Mouse (Mus musculus): Measurements from ENCODE around the gene Lyar. TPM values are rescaled to one million over a fixed set of nuclear protein-coding genes. Genes with fewer than 3 reads are reported as not detected.

The Lyar gene
- total and polyA plus RNA-seq, 3 experiments: 134 to 314 (median 195) TPM

DNA sequence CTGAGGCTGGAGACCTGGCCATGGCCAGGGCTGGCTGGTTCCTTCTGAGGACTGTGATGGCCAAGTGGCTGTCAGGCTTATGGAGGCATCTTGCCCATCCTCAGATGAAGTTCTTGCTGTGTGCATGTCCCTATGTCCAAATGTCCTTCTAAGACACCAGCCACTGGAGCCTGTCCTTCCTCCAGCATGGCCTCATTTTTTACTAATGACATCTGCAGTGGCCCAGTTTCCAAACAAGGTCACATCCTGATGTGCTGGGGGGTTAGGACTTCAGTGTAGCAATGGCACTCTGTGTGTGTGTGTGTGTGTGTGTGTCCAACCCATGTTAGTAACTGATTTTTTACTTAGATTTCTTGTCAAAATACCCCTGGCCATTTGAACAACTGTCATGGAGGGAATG, 24.3 kb upstream of the Lyar start:
- no peaks in the 10 kb centered on the region for H3K9me3 ChIP-seq (replicated peaks; ENCODE audit: low read length)
- dilution Hi-C loops (cut with MboI; ENCODE audit: extremely low pct_ligation_motif_present, extremely low pct_unique_long_range_greater_than_20kb, low sequenced_read_pairs) (no loop called here), in situ Hi-C loops (cut with MboI; ENCODE audit: low pct_ligation_motif_present, low pct_unique_long_range_greater_than_20kb, low sequenced_read_pairs) (no loop called here)
- no peak for DNase-seq (ENCODE audit: extremely low read depth)
- H3K27me3 ChIP-seq (replicated peaks): peaks cover 28% of the 10 kb centered on the region
- no peaks in the 10 kb centered on the region for H3K79me2 ChIP-seq (replicated peaks; ENCODE audit: control insufficient read depth, extremely low read depth, insufficient read depth, poor library complexity, severe bottlenecking)
- H3K27ac ChIP-seq (ENCODE audit: insufficient read depth, low read depth): no peak overlapping the region
- TF ChIP-seq RAD21 (IDR thresholded peaks at IDR 0.05; ENCODE audit: low read depth, low read length) (no peak), USF2 (conservative IDR thresholded peaks at IDR 0.05; ENCODE audit: low read depth, low read length) (no peak), MAFK (IDR thresholded peaks at IDR 0.05; ENCODE audit: insufficient replicate concordance, low read length) (no peak), ZKSCAN1 (IDR thresholded peaks at IDR 0.05; ENCODE audit: borderline replicate concordance, low read depth, low read length) (no peak), BHLHE40 (IDR thresholded peaks at IDR 0.05; ENCODE audit: low read depth, low read length) (no peak), ZMIZ1 (IDR thresholded peaks at IDR 0.05; ENCODE audit: low read depth, low read length) (no peak), EP300 (IDR thresholded peaks at IDR 0.05; ENCODE audit: low read length) (no peak), USF1 (IDR thresholded peaks at IDR 0.05; ENCODE audit: low read depth, low read length) (no peak), IRF4 (IDR thresholded peaks at IDR 0.05; ENCODE audit: low read depth, low read length) (no peak), PAX5 (IDR thresholded peaks at IDR 0.05; ENCODE audit: low read length) (no peak), HCFC1 (IDR thresholded peaks at IDR 0.05; ENCODE audit: low read depth, low read length) (no peak), E2F4 (IDR thresholded peaks at IDR 0.05; ENCODE audit: insufficient replicate concordance, low read depth, low read length) (no peak), CTCF (conservative IDR thresholded peaks at IDR 0.05 in 1 of 2, IDR thresholded peaks at IDR 0.05 in 1 of 2; ENCODE audit: low read depth in 2 of 2, low read length in 2 of 2) (no peak), MAZ (IDR thresholded peaks at IDR 0.05; ENCODE audit: low read depth, low read length) (no peak), CHD2 (IDR thresholded peaks at IDR 0.05; ENCODE audit: low read length) (no peak)
- no peak overlapping the region for H3K4me2 ChIP-seq (ENCODE audit: insufficient read depth, low read depth, poor library complexity, severe bottlenecking)
- H3K9ac ChIP-seq (ENCODE audit: insufficient read depth, low read depth): no peak overlapping the region
- H3K4me1 ChIP-seq (ENCODE audit: control insufficient read depth in 1 of 2, insufficient read depth in 2 of 2): no peaks in the 10 kb centered on the region
- H3K4me3 ChIP-seq (replicated peaks in 1 of 3; ENCODE audit: low read depth in 2 of 3, low read length in 2 of 3, poor library complexity in 1 of 3): no peak overlapping the region
- H3K36me3 ChIP-seq (replicated peaks in 1 of 2; ENCODE audit: control insufficient read depth in 1 of 2, insufficient read depth in 1 of 2, low read length in 1 of 2): peaks cover 11 to 23% of the 10 kb centered on the region in 2 experiments

- Histone ChIP-seq H3K9ac (ENCODE audit: insufficient read depth, low read depth) (no peak overlapping the region), H3K4me2 (ENCODE audit: insufficient read depth, low read depth, poor library complexity, severe bottlenecking) (no peak overlapping the region)
- dilution Hi-C loops (cut with MboI; ENCODE audit: extremely low pct_ligation_motif_present, extremely low pct_unique_long_range_greater_than_20kb, low sequenced_read_pairs): no loop called here
These were observed 23.3 kb upstream of the Lyar start for GRCm38 (mm10) chr5:38196821-38197481.

More at GRCm38 (mm10) chr5:38196821-38197481, 23.3 kb upstream of the Lyar start:
- H3K27ac ChIP-seq (ENCODE audit: insufficient read depth, low read depth): no peak overlapping the region
- H3K4me1 ChIP-seq (ENCODE audit: control insufficient read depth in 1 of 2, insufficient read depth in 2 of 2): no peaks in the 10 kb centered on the region
- peaks cover 22 to 33% of the 10 kb centered on the region in 2 experiments for H3K36me3 ChIP-seq (replicated peaks in 1 of 2; ENCODE audit: control insufficient read depth in 1 of 2, insufficient read depth in 1 of 2, low read length in 1 of 2)
- in situ Hi-C loops (cut with MboI; ENCODE audit: low pct_ligation_motif_present, low pct_unique_long_range_greater_than_20kb, low sequenced_read_pairs): no loop called here
- no peaks in the 10 kb centered on the region for H3K9me3 ChIP-seq (replicated peaks; ENCODE audit: low read length)
- no peak for TF ChIP-seq JUN (IDR thresholded peaks at IDR 0.05; ENCODE audit: insufficient read depth, low read depth, low read length)
- no peak for TF ChIP-seq TCF12 (IDR thresholded peaks at IDR 0.05; ENCODE audit: low read depth, low read length)
- no peak for TF ChIP-seq USF1 (IDR thresholded peaks at IDR 0.05; ENCODE audit: low read depth, low read length)
- TF ChIP-seq MAX (IDR thresholded peaks at IDR 0.05; ENCODE audit: low read length): no peak
- TF ChIP-seq KAT2A (IDR thresholded peaks at IDR 0.05; ENCODE audit: insufficient replicate concordance, low read length): no peak
- peaks cover 19% of the 10 kb centered on the region for H3K27me3 ChIP-seq (replicated peaks)
- H3K4me3 ChIP-seq (replicated peaks in 1 of 3; ENCODE audit: low read depth in 2 of 3, low read length in 2 of 3, poor library complexity in 1 of 3): no peak overlapping the region
- H3K79me2 ChIP-seq (replicated peaks; ENCODE audit: control insufficient read depth, extremely low read depth, insufficient read depth, poor library complexity, severe bottlenecking): no peaks in the 10 kb centered on the region
- no peak for DNase-seq (ENCODE audit: extremely low read depth)

All from CH12.LX (cell line).